9 mouse cellular contexts compared by ENCODE assay signal in genomic region chr17:80815747-80816146, GRCm38 (mm10).
DNase-seq lines count a peak whose midpoint lies in the region; TF ChIP-seq lines count a peak whose summit lies in the region.
"Had no signal": no experiment of that assay in that cellular context is flagged by ENCODE, and none has a peak within 500 bp of the region (broad histone marks: within the 10 kb centered on the region; RNA-seq: fewer than 3 reads in every experiment).

No protein-coding gene starts in this region.

- TF ChIP-seq POLR2A in heart, adult 2 months (IDR thresholded peaks at IDR 0.05; ENCODE audit: insufficient read depth, low read depth, low read length), result no peak

- TF ChIP-seq CTCF in heart, adult 2 months (IDR thresholded peaks at IDR 0.05), result peak; percentile 66

- DNase-seq in heart, adult 2 months, result peak in 1 of 2 experiments; percentile 45
- DNase-seq in heart, adult 18-20 months, result no peak
- DNase-seq in 3T3-L1 (ENCODE audit: low read depth, low spot score), result peak; percentile 41
- peak; percentile 36 for DNase-seq in MEL-GATA-1-ER (ENCODE audit: extremely low read depth, low read depth)
- DNase-seq in lung, postnatal 14 days, result peak; percentile 36
- no peak for DNase-seq in MN1 (ENCODE audit: low spot score)
- DNase-seq in cerebellum, adult 8-10 months, result no peak
- no peak for DNase-seq in urinary bladder, postnatal 25 days (ENCODE audit: low spot score)

- H3K4me1 ChIP-seq in heart, adult 2 months (ENCODE audit: control insufficient read depth, insufficient read depth, low read length), result peaks cover 3% of the 10 kb centered on the region
- H3K4me1 ChIP-seq: midbrain, embryonic 12.5 days had no signal

- no peak overlapping the region for H3K4me3 ChIP-seq in heart, adult 2 months
- H3K4me3 ChIP-seq: midbrain, embryonic 12.5 days had no signal

- intact Hi-C loops in heart, adult 2 months (cut with DNase I), result no loop called here

- H3K27me3 ChIP-seq in heart, adult 2 months (ENCODE audit: control insufficient read depth, insufficient read depth, low read length), result no peaks in the 10 kb centered on the region
- H3K27me3 ChIP-seq: midbrain, embryonic 12.5 days had no signal

- no peaks in the 10 kb centered on the region for H3K79me2 ChIP-seq in heart, adult 2 months (replicated peaks; ENCODE audit: control insufficient read depth, insufficient read depth, low read length)

- no peak overlapping the region for H3K27ac ChIP-seq in heart, adult 2 months
- H3K27ac ChIP-seq: midbrain, embryonic 12.5 days had no signal

- H3K9ac ChIP-seq in heart, adult 2 months (ENCODE audit: low read depth, low read length), result no peak overlapping the region
- H3K9ac ChIP-seq: midbrain, embryonic 12.5 days had no signal

- H3K36me3 ChIP-seq in heart, adult 2 months (ENCODE audit: control insufficient read depth, insufficient read depth, low read length), result no peaks in the 10 kb centered on the region
- H3K36me3 ChIP-seq: midbrain, embryonic 12.5 days had no signal

- no peak for TF ChIP-seq EP300 in heart, adult 2 months (IDR thresholded peaks at IDR 0.05; ENCODE audit: insufficient read depth, low read depth, low read length)

- 81% methylated on average over 4 of the region's 4 CpGs for WGBS in heart, adult 2 months

Comparison
In these comparisons a context has a peak if more than half of its experiments do, and no peak if none do; other contexts are left out.
1. DNase-seq: peak in 3T3-L1 (single experiment), MEL-GATA-1-ER (single experiment) and lung, postnatal 14 days (single experiment); none in heart, adult 18-20 months (0 of 2), MN1 (single experiment), cerebellum, adult 8-10 months (single experiment) and urinary bladder, postnatal 25 days (single experiment).